Mouse (Mus musculus) NIH3T3 (cell line): Measurements from ENCODE around the gene Cacna1d.

ENCODE experiments used
- DNase-seq: peaks from one replicate; pipeline ENCODE4 v3.0.0-alpha.2; 2012; ENCODE audit warnings: low read depth

Cacna1d gene

DNA sequence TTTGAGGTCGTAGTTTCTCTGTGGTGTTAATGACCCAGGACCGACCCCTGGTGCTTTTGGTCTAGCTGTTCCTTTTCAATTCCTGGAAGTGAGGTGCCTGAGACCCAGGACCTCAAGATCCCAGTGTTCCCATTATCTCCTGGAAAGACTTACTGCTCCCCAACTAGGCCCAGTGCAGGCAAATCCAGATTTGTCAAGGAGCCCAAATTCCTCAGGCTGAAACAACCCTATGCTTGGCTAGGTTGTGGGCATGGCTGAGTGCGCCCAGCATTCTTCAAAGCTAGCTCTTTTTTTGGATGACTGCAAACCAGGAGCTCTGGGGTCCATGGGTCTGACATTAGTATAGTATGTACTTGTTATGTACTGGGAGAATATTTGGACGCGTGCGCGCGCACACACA is 471.9 kb downstream of the Cacna1d start:
- DNase-seq = peak; percentile 5

DNA sequence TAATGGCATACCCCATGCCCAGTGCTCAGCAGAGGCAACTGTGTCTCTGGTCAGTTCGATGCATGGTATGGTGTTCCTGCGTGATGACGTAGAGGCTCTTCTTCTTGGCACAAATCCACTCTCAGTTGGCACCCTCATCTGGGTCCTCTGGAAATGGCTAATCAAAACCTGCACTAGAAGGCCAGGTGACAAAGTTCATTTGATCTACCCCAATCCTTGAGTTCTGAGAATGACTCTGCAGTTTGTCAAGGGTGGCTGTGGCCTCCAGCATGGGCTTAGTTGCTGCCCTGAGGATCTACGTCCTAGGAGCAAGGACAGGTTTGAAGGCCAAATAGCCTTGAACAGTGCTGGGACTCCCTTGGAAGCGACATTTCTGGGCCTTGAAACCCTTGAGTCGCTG is 472.4 kb downstream of the Cacna1d start:
- no peak for DNase-seq

DNA sequence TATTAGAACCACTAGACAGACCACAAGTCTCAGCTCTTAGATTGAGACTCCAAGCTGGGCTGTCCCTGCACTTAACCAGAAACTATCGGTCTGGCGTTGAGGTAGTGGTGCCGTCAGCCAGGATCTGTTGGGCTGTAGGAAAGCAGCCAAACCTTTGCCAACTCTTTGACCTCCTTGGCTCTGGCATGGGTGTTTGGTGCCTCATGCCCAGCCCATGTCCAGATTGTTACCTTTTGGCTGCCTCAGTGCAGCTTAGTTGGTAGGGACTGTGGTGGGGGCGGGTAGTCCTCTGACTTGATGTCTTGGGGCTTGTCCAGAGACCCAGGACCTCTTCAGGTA is 472.8 kb downstream of the Cacna1d start:
- DNase-seq = no peak

DNA sequence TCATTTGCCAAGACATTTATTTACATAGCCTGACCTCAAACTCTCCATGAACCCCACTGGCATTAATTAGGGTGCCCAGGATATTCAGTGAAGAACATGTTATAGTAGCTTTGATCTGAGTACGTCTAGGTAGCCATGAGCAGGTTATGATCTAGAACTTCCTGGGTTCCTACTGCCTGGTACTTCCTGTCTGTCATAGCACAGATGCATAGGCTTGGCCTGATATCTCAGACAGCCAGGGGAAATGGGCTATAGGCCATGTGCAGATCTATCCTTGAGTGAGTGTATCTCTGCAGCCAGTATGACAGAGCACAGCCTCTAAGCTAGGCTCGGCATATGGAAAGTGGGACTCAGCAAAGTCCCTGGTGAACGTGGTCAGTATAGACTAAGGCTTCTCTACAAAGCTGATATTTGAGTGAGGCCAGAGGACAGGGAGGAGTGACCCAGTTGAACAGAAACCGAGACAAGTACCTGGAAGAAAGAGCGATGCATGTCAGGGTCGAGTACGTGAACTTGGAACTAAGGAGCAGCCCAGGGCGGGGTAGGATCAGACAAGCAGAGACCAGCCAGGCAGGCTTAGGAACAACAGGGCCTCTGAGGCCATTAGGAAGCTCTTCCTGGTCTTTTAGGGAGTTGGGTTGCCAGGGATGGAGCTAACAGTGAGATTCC is 473.3 kb downstream of the Cacna1d start:
- DNase-seq = no peak

DNA sequence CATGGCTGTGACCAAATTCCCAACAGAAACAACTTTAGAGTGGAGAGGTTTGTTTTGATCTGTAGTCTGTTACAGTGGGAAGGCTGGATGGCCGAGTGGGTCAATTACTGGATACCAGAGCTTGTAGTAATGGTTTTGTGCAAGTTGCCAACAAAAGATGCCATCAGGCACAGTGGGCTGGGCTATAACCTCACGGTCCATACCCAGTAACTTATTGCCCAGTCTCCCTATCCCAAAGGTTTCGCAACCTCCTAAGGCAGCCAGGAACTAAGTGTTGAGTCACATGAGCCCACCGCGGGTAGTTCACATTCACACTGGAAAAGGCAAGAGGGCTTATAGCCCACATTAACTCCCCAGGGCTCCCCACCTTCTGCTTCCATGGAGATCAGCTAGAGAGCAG is 474.6 kb downstream of the Cacna1d start:
- DNase-seq = peak; percentile 56

DNA sequence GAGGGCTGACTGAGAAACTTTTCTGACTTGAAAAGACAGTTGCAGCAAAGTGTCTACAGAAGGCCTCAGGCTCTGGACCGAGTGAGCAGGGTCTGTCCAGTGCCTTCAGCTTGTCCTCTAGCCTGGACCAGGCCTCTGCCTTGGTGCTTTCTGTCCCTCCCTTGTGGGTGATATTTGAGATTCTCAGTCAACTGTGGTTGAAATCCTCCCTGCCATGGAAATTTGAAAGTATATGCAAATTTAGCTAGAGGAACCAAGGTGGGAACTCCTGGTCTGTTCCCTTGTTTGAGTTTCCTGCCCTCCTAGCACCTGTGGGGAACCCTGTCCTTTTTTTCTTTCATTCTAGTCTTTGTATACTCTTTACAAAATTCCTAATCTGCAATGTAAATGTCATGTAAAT is 476.2 kb downstream of the Cacna1d start:
- DNase-seq = no peak

DNA sequence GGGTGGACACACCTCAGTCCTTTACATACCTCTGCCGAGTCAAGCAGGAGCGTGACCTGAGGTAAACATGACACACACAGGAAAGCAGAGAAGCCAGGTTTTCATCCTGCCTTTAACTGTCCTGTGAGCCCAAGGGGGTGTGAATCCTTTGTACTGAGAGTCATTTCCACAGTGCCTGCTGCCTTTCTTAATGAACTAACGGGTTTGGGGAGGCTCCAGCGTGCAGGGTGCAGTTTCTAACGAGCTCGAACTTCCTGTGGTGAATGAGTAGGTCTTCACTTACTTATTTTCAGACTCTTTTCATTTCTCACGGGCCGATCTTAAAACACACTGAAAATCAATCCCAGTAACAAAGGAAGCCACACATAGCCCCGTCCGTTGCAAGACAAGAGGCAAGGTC is 476.8 kb downstream of the Cacna1d start:
- no peak for DNase-seq

DNA sequence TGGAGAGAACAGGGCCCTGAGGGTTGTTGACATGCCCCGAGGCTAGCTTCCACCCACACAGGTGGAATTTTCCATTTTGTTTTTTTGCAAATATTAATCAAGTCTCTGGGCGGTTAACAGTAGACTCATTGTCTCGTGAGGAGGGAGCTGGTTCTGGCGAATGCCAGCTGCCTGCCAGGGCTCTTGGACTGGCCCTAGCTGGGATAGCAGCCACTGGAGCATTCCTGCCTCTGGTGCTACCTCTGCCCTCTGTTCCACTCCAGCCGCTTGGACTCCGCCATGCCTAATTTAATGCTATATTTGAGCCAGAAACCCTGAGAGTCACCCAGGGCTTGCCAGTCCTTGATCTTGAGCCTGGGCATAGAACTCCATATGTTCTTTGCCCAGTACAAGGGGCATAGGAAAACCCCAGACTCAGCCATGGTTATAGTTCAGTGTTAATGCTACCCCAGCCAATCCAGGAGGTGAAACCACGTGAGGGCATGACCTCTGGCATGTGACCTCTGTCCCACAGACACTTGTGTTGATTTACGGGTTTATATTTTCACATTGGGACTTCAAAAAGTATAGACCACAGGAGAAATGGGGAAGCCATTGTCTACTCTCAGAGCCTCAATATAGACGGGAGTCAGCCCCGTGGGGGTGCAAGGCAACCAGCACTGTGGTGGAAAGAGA is 479.2 kb downstream of the Cacna1d start:
- DNase-seq = peak; percentile 40

DNA sequence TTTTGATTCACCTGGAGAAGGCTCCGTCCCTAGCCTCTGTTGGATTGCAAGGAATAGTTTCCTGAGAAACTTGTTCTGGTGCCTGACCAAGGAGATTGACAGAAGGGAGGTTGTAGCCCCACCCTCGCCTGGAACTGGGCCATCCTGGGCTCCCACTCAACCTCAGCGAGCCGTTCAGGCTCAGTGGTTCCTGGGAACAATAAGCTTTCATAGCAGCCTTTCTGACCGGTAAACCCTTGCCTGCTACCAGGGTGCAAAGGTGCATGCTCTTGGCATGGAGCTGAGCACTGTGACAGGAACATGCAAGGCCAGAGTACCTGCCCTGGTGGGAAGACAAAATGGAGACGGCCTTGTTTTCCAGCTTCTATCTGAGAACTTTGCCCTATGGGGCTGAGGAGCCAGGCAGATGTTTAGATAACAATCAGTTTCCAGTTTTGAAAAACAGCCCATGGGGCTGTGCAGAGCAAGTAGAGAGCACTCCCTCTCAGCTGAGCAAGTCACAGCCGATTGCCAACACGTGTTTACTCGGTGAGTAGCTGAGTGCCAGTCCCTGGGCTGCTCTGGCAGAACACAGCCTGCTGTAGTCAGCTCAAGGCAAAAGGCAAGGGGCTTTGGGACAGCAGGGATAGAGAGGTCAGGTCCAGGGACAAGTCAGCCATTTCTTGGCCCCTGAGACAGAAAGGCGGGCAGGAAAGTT is 481.2 kb downstream of the Cacna1d start:
- peak; percentile 67 for DNase-seq

DNA sequence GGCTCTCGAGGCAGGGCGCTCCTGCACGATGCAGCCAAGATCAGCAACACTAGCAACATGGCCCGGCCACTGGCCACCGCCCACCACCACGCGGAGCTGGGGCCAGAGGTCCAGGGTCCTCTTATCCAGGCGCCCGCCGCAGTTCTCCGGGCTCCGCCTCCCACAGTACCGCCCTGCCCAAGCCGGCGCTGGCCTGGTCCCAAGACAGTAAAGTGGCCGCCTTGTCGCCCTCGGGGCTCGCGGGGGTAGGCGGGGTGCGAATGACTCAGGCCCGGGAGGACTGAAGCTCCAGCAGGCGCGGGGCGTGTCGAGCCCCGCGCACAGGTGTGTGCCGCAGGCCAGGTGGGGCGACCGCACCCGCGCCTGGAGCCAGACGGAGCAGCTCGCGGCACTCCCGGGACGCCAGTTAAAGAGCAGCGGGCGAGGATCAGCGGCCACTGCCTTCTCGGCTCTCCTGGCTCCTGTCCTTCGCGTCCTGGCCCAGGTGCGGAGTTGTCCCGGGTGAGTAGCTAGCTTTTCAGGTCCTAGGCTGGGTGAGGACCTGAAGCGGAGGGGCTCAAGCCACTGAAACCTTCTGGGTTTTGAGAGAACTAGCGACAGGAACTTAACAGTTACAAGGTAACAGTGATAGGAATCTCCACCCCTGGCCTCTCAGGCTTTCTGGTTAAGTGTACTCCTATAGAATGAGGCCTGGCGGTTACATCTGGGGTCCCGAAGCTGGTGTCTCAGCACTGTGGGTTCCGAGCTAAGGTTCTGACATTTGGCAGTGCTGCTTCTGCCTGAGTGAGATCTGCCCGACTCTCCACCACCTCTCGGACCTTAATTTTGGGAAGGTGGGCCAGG is 482.3 kb downstream of the Cacna1d start, which contains the start of the genes Il17rb and Chdh:
Gene Il17rb, minus strand, starts transcription at position 164 of the 843 bp plus-strand sequence.
Gene Chdh, plus strand, starts transcription at position 291 of the 843 bp plus-strand sequence.
- no peak for DNase-seq

DNA sequence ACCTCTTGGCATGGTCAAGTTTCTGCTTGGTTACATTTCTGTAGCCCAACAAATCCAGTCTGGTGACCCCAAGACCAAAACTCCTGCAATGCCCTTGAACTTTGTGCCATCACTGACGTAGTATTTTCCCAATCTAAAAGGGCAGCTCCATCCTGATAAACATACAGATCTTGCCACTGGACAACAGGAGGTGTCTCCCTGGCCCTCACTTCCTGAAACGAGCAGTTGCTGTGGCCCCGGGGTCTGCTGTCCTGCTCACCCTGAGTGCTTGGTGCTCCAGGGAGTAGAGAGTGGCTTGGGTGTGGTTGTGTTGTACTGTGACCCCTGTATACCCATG is 491.8 kb downstream of the Cacna1d start:
- no peak for DNase-seq

DNA sequence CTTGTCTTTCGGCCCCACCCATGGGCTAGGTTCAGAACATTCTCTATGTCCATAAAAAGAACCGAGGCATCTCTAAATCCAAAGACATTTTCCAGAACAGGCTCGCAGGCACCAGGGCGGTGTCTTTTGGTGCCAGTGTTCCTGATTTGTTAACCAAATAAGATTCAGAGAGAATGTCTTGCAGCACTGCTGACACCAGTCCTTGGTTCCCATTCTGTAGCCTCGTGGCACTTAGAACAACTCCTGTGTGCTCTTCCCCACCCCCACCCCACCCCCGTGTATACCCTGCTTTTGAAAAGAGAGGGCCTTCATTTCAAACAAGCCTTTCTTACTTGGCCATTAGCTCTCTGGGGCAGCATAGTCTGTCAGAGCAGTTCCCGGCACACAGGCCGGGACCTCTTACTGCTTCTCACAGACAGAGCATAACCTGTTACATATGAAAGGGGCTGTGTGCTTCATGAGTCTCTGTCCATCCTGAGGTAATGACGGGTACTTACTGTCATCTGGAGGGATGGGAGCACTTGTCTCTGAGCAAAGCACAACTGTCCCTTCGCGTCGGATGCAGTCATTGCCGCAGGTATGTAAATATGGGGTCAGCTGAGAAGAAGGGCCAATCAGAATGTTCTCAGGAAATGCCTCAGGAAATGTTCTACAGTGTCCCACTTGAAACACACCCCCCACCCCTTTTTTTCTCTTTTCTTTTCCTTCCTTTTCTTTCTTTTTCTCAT is 492.3 kb downstream of the Cacna1d start:
- no peak for DNase-seq

DNA sequence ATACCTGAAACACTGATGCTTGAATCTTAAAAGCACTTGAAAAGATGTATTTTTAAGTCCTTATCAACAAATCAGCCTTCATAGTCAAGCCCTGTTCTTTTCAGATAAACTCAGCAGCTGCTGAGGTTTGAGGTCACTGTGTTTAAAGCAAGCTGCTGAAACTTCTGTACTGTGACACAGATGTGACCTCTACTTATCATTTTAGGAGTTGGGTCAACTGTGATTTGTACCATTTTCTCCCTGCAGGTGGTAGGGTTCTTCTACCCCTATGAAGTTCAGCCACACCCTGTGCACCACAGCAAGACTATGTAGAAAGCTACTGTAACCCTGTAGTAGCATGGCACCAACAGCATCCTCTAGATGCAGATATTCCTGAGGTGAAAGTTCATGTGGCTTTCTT is 493.9 kb downstream of the Cacna1d start:
- no peak for DNase-seq

DNA sequence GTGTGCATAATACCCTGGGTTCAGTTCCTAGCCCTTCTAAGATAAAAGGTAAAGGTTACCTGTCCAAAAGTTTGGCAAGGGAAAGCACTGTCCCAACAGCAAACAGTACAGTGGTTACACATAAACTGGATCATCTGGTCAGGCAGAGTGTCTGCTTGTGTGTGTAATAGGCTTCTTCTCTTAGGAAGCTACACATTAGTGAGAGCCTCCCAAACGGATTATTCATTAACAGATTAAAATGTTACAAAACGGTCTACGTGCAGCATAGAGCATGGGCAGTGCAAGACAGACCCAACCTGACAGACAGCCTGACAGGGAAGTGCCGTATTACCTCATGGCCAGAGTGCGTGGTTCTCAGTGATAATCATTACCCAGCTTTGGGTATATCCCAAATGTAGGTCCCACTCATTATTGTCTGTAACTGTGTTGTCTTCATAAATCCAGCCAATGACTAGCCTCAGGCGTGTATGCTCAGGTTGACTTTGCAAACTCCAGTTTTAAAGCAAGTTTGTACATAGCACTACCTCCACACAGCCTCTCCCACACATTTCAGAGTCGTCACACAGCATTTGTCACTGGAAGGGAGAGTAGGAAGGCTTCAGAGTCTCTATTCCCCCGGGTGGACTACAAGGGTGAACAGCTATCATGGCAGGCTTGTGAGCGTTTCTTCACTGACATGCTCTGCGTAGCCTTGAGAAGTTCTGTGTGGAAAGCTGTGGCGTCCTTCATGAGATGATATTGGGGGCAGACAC is 495.1 kb downstream of the Cacna1d start:
- no peak for DNase-seq

DNA sequence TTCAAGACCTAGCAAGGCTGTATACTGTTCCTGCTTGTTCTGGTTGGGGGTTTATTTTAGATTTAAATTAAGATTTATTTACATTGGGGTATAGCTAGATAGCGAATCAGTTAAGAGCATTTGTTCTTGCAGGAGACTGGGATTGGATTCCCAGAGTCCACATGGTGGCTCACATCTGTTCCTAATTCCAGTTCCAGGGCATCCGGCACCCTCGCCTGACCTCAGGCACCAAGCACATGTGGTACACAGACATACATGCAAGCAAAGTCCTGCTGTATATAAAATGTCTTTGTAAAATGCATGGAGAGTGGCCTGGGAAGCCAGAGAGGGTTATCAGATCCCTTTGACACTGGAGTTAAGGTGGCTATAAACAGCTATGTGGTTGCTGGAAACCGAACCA is 496.3 kb downstream of the Cacna1d start:
- DNase-seq = no peak
